Mouse (Mus musculus) megakaryocyte-erythroid progenitor cell, adult 5-6 weeks (primary cell): ENCODE results near the gene Frk. TPM values are rescaled to one million over a fixed set of nuclear protein-coding genes. Genes with fewer than 3 reads are reported as not detected.
"Not testable (repeated sequence)": the region's sequence is repeated elsewhere in the genome, so short reads cannot be mapped to it uniquely, and the experiment has no call there.

Source experiments
- ATAC-seq: replicated peaks from 2 replicates; pipeline ENCODE4 v1.8.0; 2016; ENCODE audit warnings: mild to moderate bottlenecking, inconsistent platforms; ENCODE audit not compliant: severe bottlenecking, poor library complexity, low FRiP score, low TSS enrichment
- total RNA-seq, 2 experiments: library from RNA; stranded (forward) in 1 of 2; stranded (reverse) in 1 of 2; fragments of 200-1000, 215-1000 nt in 1 of 2; fragments of >200 nt in 1 of 2; fragmentation: Nextera tagmentation in 1 of 2; gene quantifications; 2 replicates each; pipeline ENCODE4 v1.2.3; 2014 to 2017

Gene Frk
- total RNA-seq (2014; fragmentation: Nextera tagmentation): not detected in 2 replicates
- not detected in 2 replicates for total RNA-seq (2017)

GRCm38 (mm10) chr10:34483297-34484013, at the start of gene Frk:
Gene Frk (plus strand): TSS chr10:34483399.
- ATAC-seq: no peak

DNA sequence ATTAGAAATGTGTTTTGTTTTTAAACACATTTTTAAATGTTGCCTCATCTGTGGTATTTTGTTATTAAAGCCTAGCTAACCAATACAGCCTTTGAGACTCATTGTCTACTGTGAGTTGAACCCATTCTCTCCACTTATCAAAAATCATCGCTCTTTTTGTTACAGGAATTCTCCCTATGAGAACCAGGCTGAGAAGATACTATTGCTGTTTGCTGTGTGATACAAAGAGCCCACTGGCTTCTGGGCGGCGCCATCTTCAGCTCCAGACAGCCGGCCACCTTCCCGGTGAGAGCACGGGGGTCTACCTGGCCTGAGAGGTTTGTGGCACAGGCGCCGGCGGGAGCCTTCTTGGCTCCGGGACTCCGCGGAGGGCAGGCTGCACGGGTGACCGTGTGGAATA, 49.0 kb upstream of the Frk start:
- ATAC-seq: not testable (repeated sequence)

DNA sequence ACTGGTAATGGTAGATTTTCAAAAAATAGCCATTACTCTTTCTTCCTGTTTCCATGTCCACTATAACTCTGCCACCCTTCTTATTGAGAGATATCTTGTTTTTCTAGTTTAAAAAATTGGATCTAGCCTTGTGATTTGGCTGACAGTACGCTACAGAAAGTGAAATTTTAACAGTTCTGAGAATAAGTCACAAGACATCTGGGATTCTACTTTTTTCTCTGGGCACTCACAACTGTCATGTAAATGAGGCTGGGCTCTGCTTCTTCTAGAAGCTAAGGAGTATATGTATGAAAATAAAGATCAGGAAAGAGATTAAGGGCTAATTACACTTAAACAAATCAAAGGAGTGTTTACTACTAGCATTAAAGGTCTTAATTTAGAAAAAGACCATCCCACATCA, 33.7 kb upstream of the Frk start:
- no peak for ATAC-seq

DNA sequence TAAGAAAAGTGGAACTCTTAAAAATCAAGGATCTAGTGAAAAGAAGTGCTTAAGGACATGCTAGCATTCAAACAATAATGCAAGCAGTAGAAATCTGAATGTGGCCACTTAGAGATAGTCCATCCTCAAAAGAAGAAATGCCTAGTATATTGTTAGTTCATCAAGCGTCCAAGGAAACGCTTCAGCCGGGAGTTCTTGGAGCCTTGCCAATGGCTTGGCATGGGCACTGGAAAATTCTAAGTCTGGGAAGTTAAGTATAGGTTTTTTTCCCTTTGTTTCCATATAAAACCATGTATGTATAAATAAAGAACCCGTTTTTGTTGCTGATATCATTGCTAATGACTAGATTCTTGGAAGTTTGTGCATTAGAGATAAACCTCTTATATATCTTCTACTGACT, 21.7 kb upstream of the Frk start:
- no peak for ATAC-seq

GRCm38 (mm10) chr10:34464321-34464720, 18.9 kb upstream of the Frk start:
- no peak for ATAC-seq

- peak; percentile 94 for ATAC-seq
Observed at GRCm38 (mm10) chr10:34469037-34469436, 14.2 kb upstream of the Frk start.

DNA sequence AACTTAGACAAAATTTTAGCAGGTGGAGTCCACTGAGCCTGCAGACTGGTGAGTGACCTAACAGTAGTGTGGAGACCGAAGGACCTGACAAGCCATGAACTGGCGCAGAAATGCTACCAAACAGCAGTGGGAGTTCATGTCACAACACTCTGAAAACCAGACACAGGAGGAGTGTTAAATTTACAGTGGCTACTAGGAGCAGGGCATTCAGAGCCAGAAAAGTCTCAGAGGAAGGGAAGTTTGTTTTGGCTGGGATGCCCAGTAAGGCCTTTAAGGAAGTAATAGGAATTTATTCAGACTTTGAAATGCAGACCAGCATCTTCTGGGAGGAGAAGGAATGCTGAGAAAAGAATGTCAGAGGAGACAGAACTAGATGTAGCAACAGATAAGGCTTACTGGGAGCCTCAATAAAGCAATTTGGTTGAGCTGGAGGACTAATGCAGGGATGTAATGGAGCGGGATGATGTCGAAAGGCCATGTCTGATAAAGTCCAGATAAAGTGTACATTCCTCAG, 3.2 kb upstream of the Frk start:
- ATAC-seq: no peak

GRCm38 (mm10) chr10:34484014-34484411, 814 bp downstream of the Frk start:
- ATAC-seq: no peak

DNA sequence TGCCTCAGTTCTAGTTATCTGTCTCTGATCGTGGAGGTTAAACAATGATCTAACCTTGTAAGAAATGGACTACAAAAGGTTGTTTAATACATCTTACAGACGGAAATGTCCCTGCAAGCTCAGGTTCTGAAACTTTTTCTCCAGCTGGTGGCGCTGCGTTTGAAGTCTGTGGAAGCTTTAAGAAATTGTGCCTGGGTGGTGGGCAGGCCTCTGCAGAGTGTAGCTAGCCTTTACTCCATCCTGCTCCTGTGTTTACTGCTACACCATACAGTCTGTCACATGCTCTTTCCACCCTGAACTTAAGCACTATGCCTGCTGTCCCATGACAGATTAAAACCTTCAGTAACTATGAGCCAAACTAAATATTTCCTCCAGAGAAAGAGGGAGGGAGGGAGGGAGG, 1.9 kb downstream of the Frk start:
- no peak for ATAC-seq

DNA sequence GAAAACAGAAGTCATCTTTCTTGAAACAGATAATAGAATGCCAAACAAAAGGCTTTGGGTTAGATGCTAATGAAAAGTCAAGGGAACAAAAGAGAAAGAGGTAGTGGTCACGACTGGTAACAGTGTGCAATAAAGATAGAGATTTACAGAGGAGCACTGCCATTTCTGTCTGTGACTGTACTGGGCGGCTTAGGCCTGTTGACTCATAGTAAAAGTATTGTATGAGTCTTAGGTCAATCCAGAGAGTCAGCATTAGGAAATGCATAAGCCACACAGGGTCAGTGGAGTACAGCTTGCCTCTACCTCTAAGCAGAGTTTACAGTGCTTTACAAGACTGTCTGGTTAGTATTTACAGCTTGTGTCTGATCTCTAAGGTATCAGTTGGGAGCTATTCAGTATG, 24.6 kb downstream of the Frk start:
- ATAC-seq: no peak

GRCm38 (mm10) chr10:34508593-34508992, 25.4 kb downstream of the Frk start:
- no peak for ATAC-seq

DNA sequence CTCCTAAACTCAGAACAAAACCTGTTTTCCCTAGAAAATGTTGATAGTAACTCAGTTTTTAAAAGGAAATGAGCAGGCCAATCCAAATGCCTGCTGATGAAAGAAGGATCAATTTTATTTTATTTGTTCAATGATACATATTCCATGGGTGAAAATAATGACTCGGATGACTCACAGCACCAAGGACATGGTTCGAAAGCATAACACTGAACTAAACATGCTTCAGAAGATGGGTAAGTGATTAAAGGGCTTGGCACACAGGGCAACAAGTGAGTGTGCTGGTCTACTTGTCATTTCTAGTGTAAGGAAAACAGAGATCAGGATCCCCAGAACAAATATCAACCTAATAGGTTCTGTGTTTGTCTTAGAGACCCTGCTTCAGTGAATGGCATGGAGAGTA, 26.1 kb downstream of the Frk start:
- ATAC-seq: no peak

- no peak for ATAC-seq
Observed at GRCm38 (mm10) chr10:34511192-34511591, 28.0 kb downstream of the Frk start.

DNA sequence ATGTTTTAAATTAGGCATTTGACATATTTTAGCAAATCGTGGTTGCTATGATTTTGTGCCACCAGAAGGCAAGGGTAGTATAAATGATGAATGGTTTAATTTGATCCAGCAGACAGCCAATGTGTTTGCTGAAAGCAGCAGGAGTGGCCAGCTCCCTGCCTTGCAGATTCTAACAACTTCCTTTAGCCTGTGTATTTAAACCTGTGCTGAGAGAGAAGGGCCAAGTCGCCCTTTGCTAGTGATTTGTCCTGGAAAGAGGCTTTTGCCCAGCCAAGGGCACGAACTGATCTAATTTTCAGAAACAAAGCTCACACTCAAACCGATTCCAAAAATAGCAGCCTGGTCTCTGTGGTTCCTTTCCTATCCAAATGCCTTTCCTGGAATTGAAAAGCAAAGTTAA, 29.4 kb downstream of the Frk start:
- no peak for ATAC-seq

DNA sequence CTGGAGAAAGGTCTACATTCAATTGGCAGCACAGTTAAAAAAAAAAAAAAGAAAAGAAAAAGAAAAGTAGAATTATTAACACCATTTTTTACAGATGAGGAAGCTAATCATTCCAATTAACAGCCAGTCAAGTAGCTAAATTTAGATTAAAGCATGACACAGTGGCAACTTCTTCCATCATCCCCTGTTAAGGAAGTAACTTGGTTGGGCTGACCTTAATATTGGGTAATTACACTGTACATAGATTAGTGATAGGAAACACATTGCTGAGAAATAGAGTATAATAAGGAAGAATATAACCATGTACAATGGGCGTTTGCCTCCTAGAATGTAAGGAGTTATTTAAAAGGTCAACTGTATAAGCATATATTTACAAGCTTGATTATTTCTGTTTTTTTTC, 42.4 kb downstream of the Frk start:
- no peak for ATAC-seq

DNA sequence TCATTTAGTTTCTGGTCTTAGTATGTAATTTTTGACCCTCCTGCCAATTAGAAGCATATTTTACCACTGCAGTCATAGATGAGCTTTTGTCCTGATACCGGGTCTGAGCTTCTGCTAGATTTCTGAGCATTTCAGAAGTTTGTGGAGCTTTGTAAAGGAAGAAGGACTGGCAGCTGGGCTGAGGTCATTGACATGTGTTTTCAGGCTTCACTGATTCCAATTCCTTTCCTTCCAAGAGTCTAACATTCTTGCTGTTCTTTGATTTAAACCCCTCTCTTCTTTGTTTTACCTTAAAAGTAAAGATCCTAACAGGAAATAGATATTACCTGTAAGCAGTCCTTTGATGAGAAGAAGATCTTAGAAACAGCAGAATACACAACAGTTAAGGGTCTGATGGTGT, 48.6 kb downstream of the Frk start:
- ATAC-seq: no peak

DNA sequence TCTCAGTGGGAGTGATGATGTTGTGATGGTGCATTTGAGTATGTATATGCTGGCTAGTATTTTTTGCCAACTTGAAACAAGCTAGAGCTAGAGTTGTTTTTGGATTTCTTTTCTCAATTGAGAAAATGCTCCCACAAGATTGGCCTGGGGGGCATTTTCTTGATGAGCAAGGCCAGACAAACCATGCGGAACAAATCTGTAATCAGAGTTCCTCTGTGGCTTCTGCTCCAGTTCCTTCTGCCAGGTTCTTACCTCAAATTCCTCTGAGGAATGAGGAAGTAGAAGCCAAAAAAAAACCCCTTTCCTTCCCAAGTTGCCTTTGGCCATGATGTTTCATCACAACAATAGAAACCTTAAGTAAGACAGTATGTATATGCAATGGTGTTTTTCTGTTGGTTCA, 49.3 kb downstream of the Frk start:
- ATAC-seq: no peak

- ATAC-seq: no peak
Observed at GRCm38 (mm10) chr10:34540687-34541086, 57.5 kb downstream of the Frk start.

DNA sequence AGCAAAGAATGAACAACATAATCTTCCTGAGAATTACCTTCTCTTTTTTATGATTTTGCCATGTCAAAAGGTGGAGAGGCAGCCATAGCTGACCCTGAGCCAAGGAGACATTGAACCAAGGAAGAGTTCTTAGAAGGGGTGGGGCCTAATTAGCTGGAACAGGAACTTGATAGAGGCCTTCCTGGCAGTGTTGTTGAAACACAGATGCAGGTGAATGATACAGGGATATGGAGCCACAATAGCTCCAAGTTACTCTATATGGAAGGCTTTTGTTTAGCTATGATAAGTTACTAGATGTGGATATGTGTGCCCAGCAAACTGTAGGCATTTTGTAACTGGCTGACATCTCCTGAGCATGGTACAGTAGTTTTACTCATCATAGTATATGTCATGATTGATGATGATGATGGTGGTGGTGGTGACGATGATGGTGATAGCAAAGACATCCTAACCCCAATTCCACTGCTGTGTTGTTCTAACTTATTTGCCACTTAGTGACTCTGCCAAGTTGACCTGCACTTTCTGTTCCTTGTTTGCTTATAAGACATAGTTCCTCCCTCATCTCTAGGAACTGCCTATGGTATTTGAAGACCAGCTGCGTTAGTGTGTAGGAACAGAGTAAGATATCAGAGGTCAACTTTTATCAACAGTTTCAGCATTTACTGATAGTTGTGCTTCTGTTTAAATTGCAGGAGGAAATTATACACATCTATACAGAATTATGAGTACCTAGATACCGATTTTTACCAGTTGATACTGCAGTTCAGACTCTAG, 58.7 kb downstream of the Frk start:
- ATAC-seq: no peak

DNA sequence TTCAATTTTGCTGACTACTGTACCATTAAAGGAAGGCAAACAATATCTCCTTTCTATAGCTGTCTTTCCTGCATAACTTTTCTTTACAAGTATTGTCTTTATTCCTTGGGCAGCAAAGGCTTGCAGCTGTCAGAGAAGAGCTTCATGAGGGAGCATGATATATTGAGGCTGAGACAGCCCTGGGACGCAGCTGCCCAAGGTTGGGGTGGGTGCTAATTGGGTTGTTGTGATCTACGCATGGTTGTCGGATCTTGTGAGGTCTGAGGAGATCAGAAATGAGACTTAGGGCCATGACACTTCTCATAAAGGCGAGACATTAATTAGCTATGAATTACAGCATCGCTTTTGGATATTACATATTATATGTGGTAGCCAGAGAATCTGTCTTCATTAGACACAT, 67.4 kb downstream of the Frk start:
- no peak for ATAC-seq

GRCm38 (mm10) chr10:34551636-34552035, 68.4 kb downstream of the Frk start:
- ATAC-seq: no peak
